21 mouse cellular contexts compared by ENCODE assay signal in the genomic region with DNA sequence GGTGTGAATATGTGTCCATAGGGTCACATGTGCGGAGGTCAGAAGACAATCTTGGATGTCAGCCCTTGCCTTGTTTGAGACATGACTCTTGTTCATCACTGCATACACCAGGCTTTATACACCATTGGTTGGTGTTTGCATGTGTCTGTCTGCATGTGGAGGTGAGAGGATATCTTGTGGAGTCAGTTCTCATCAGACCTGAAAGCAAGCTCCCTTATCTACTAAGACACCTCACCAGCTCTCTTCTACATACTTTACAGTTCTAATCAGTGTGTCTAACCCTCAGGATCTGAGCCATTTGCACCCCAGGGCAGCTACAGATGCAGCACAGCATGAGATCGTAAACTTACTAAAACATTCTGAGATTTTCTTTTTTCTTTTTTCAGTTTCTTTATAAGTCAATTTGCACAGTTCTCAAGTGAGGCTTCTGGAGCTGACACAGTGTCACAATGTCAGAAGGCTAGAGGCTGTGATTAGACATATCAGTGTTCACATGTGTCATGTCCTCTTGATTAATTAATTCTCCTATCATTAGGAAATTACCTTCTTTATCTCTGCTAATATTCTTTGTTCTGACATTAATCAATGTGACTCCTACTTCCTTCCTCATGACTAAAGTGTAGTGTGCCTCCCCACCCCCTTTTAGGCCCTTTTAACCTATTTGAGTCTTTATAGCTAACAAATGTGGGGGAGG.
"Had no signal": no experiment of that assay in that cellular context is flagged by ENCODE, and none has a peak within 500 bp of the region (broad histone marks: within the 10 kb centered on the region; RNA-seq: fewer than 3 reads in every experiment).

No protein-coding gene starts in this region.

- H3K4me3 ChIP-seq: layer of hippocampus, adult 2 months; limb, embryonic 13.5 days; megakaryocyte, embryonic 14.5 days; midbrain, embryonic 12.5 days; neural tube, embryonic 13.5 days; stomach, embryonic 15.5 days had no signal

- DNase-seq: kidney, adult 9 months; kidney, postnatal 10 days; kidney, postnatal 4 days; left cerebral cortex, postnatal 4 days; lung, adult 2 months; lung, postnatal 4 days; retina, postnatal 1 day; right cerebral cortex, postnatal 4 days; spleen, adult 18-20 months; thymus, adult 2 months; thymus, postnatal 25 days had no signal

- H3K9ac ChIP-seq: limb, embryonic 13.5 days; midbrain, embryonic 12.5 days; neural tube, embryonic 13.5 days; stomach, embryonic 15.5 days had no signal

- H3K4me2 ChIP-seq: limb, embryonic 13.5 days; midbrain, embryonic 12.5 days; neural tube, embryonic 13.5 days; stomach, embryonic 15.5 days had no signal

- H3K9me3 ChIP-seq: limb, embryonic 13.5 days; megakaryocyte, embryonic 14.5 days; midbrain, embryonic 12.5 days; neural tube, embryonic 13.5 days; stomach, embryonic 15.5 days had no signal

- H3K27ac ChIP-seq: layer of hippocampus, adult 2 months; limb, embryonic 13.5 days; midbrain, embryonic 12.5 days; neural tube, embryonic 13.5 days; stomach, embryonic 15.5 days had no signal

- ATAC-seq: inflammation-experienced regulatory T-cells, adult 6 months; intestine, postnatal 0 days; lung, postnatal 0 days; midbrain, embryonic 16.5 days had no signal

- H3K27me3 ChIP-seq: limb, embryonic 13.5 days; megakaryocyte, embryonic 14.5 days; midbrain, embryonic 12.5 days; neural tube, embryonic 13.5 days; stomach, embryonic 15.5 days had no signal

- H3K4me1 ChIP-seq: limb, embryonic 13.5 days; midbrain, embryonic 12.5 days; stomach, embryonic 15.5 days had no signal
